Mouse (Mus musculus) adipose tissue, adult 10 weeks (tissue): ENCODE data around the gene Sult1b1. TPM values are rescaled to one million over a fixed set of nuclear protein-coding genes. Genes with fewer than 3 reads are reported as not detected.

Source experiments
- polyA plus RNA-seq: library from polyadenylated mRNA; stranded (reverse); fragments of 350-450 nt; fragmentation: Illumina TruSeq; extraction: RNeasy Lipid Tissue Mini Kit (QIAGEN cat#74804); gene quantifications from one replicate; pipeline ENCODE4 v1.2.3, GENCODE M21; 2014; ENCODE audit warnings: low read depth, low replicate concordance

Gene Sult1b1
- polyA plus RNA-seq = not detected

GRCm38 (mm10) chr5:87538111-87538510 is at the start of gene Sult1b1:
Gene Sult1b1 (minus strand): TSS chr5:87538195.

GRCm38 (mm10) chr5:87568845-87569244 is 30.9 kb upstream of the Sult1b1 start, which contains the start of gene Sult1d1:
Gene Sult1d1 (minus strand): TSS chr5:87569027.

DNA sequence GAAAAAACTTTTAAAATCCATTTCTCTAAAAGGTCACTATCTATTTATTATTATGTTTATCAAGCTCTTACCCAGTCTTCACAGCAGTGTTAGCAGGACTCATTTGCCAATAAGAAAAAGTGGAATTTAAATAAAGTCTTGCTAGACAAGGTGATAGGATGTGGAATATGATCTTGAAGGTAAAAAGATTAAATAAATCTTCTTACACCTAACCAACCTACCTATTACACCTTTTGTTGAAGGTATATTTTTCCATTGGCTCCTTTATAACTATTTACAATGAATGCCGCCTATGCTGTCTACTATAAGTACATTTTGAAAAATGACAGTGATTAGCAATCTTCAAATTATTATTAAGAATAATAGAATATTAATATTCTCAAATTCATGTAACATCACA is 47.2 kb downstream of the Sult1b1 start, which contains the start of gene Ugt2a1:
Gene Ugt2a1 (minus strand): TSS at position 101 of the 400 bp plus-strand sequence.

DNA sequence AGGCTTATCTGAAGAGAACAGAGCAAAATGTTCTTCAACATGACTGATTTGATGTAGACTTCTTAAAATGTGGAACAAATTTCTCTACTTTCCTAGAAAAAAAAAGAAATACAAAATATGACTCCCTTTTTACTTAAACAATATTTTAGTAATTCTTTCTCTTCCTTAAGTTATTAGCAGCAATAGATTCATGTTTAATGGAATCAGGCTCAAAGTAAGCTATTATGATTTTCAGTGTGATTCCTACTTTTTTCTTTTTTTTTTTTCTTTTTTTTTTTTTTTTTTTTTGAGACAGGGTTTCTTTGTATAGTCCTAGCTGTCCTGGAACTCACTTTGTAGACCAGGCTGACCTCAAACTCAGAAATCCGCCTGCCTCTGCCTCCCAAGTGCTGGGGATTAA is 51.3 kb downstream of the Sult1b1 start, which contains the start of gene Gm43638:
Gene Gm43638 (minus strand): TSS at position 101 of the 400 bp plus-strand sequence.

GRCm38 (mm10) chr5:87482160-87482559 is 55.8 kb downstream of the Sult1b1 start, which contains the start of gene Ugt2a2:
Gene Ugt2a2 (minus strand): TSS chr5:87482260.

Other genes starting within 250 kb of the Sult1b1 start
- not detected for gene Ugt2a3, start 201.0 kb downstream of the Sult1b1 start, polyA plus RNA-seq
- gene Ugt2b38, start 114.0 kb downstream of the Sult1b1 start, polyA plus RNA-seq = not detected
- not detected for gene Ugt2a2, start 55.9 kb downstream of the Sult1b1 start, polyA plus RNA-seq
- gene Gm43638, start 51.4 kb downstream of the Sult1b1 start, polyA plus RNA-seq = not detected
- 0.11 TPM for gene Ugt2a1, start 47.3 kb downstream of the Sult1b1 start, polyA plus RNA-seq
- 2.1 TPM for gene Sult1d1, start 30.8 kb upstream of the Sult1b1 start, polyA plus RNA-seq
- 63.5 TPM for gene Sult1e1, start 53.4 kb upstream of the Sult1b1 start, polyA plus RNA-seq
- not detected for gene Csn1s1, start 128.0 kb upstream of the Sult1b1 start, polyA plus RNA-seq
- not detected for gene Csn2, start 161.4 kb upstream of the Sult1b1 start, polyA plus RNA-seq
- not detected for gene Csn1s2a, start 236.4 kb upstream of the Sult1b1 start, polyA plus RNA-seq